Mouse (Mus musculus): ENCODE measurements around the gene Foxi3.

The Foxi3 gene

GRCm38 (mm10) chr6:70956285-70956912 lies at the start of gene Foxi3:
Gene Foxi3 (plus strand): TSS chr6:70956531.
- DNase-seq (ENCODE audit: low read depth, low spot score): peak; percentile 11

DNA sequence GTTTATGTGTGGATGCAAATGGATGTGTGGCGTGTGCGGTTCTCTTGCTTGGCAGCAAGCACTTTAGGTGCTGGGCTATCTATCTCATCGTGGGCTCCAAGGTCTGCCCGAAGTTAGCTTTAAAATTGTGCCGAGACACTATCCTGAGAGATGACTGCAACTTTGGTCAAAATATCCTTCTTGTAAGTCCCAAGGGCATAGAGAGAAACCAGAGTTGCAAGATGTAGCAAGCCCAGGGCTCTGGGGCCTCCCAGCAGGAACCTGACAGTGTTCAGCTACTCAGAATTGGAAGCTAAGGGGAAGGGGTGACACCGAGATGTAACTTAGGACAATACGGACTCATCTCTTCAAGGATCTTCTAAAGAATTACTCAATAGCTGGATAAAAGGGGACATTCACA lies 46.8 kb upstream of the Foxi3 start:
- no peak for DNase-seq (ENCODE audit: low read depth, low spot score)

DNA sequence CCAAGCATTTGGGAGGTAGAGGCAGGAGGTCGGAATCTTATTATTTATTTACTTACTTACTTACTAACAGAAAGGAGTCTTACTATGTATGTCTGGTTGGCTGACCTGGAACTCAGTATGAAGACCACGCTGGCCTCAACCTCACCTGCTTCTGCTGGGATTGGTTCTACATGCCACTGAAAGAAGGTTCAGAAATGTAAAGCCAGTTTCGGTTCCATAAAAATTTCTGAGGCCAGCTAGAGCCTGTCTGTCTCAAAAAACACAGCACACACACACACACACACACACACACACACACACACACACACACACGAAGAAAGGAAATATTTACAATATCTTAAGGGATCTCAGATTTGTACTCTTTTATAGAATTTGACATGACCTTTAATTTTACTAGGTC lies 46.0 kb upstream of the Foxi3 start:
- DNase-seq (ENCODE audit: low read depth, low spot score): no peak

DNA sequence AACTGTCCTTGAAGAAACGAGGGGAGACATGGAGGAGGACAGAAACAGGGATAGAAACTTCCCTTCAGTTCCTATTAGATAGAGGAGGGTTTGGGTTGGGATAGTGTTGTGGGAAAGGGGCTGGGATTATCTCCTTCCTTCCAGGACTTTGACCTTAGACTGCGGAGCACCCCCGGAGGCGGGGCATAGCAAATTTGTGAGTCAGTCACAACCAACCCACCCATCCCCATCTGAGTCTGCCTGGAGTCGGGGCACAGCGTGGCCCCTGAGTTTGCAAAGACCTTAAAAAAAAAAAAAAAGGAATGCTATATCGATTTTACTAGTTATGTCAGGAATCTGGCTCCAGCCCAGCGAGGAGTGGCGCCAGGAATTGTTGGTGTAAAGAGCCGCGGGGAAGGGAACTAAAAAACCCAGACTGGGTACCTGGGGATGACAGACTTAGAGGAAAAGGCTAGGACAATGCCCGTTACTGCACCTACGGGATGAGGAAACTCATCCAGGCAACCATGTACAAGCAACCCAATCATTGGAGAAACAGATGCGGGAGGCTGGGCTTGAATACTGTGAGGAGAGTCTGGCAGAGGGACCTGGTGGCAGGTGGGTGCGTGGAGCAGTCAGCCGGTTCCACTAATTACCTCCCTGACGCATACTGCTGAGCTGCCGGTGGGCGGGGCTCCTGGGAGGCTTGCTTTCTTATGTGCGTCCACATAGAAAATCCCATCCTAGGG lies 44.5 kb upstream of the Foxi3 start:
- no peak for DNase-seq (ENCODE audit: low read depth, low spot score)

GRCm38 (mm10) chr6:70912396-70912765 lies 44.0 kb upstream of the Foxi3 start:
- no peak for DNase-seq (ENCODE audit: low read depth, low spot score)

GRCm38 (mm10) chr6:70918827-70919226 lies 37.5 kb upstream of the Foxi3 start, which contains the start of gene Tex37:
Gene Tex37 (minus strand): TSS chr6:70918927.
- DNase-seq (ENCODE audit: low read depth, low spot score): no peak

GRCm38 (mm10) chr6:70921274-70922074 lies 34.9 kb upstream of the Foxi3 start:
- peak; percentile 27 for DNase-seq (ENCODE audit: low read depth, low spot score)

DNA sequence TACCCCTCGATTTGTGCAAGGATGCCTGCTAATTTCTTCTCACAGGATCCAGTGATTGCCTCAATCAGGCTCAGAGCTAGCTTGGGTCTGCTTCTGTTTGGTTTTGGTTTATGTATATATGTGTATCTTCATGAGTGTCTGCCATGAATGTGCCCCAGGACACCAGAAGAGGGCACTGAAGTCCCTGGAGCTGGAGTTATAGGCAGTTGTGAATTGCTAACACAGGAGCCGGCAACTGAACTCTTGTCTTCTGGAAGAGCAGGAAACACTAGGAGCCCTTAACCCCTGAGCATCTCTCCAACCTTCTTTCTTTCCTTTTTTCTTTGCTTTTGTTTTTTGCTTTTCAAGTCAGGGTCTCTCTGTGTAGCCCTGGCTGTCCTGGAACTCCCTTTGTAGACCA lies 24.5 kb upstream of the Foxi3 start:
- no peak for DNase-seq (ENCODE audit: low read depth, low spot score)

GRCm38 (mm10) chr6:70953274-70953673 lies 3.1 kb upstream of the Foxi3 start:
- no peak for DNase-seq (ENCODE audit: low read depth, low spot score)

DNA sequence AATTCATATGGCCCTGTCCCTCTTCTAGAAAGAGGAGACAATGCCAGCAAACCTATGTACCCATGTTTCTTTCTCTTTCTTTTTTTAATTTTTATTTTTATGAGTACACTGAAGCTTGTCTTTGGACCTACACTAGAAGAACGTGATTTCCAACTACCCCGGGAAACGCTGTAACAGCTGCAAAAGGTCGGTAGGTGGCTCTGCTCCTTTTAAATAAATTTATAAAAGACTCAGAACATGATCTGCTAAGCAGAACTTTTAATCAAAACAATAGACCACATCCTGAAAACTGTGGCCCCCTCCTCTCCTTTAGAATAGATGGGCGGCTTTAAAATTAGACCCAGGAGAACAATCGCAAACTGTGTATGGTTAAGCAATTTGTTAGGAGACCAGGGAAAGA lies 2.3 kb upstream of the Foxi3 start:
- DNase-seq (ENCODE audit: low read depth, low spot score): no peak

GRCm38 (mm10) chr6:70955291-70955800 lies 985 bp upstream of the Foxi3 start:
- DNase-seq (ENCODE audit: low read depth, low spot score): no peak

- DNase-seq (ENCODE audit: low read depth, low spot score): no peak
Measured at GRCm38 (mm10) chr6:70955841-70956240, 490 bp upstream of the Foxi3 start.

GRCm38 (mm10) chr6:70956936-70957335 lies 605 bp downstream of the Foxi3 start:
- DNase-seq (ENCODE audit: low read depth, low spot score): no peak

- no peak for DNase-seq (ENCODE audit: low read depth, low spot score)
Measured at GRCm38 (mm10) chr6:70957341-70957940, 1.1 kb downstream of the Foxi3 start.

- DNase-seq (ENCODE audit: low read depth, low spot score): no peak
Measured at GRCm38 (mm10) chr6:70964116-70964830, 7.9 kb downstream of the Foxi3 start.

GRCm38 (mm10) chr6:70965694-70966093 lies 9.4 kb downstream of the Foxi3 start:
- no peak for DNase-seq (ENCODE audit: low read depth, low spot score)

GRCm38 (mm10) chr6:70967422-70967821 lies 11.1 kb downstream of the Foxi3 start:
- DNase-seq (ENCODE audit: low read depth, low spot score): no peak

DNA sequence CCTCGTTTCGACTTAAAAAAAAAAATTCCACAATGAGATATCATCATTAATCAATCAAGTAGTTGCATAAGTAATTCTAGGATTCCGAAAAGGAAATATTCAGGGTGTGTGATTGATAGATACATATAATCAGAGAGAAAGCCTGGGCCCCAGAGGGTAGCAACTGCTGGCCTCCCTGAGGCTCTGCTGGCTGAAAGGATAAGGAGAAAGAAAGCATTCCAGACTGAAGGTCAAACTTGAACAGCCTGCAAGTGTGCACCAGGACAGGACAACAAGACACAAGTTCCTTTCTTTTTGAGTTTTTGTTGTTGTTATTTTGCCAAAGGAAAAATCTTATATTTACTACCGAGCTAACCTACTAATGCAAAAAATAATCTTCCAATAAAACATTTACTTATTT lies 12.0 kb downstream of the Foxi3 start:
- DNase-seq (ENCODE audit: low read depth, low spot score): no peak

DNA sequence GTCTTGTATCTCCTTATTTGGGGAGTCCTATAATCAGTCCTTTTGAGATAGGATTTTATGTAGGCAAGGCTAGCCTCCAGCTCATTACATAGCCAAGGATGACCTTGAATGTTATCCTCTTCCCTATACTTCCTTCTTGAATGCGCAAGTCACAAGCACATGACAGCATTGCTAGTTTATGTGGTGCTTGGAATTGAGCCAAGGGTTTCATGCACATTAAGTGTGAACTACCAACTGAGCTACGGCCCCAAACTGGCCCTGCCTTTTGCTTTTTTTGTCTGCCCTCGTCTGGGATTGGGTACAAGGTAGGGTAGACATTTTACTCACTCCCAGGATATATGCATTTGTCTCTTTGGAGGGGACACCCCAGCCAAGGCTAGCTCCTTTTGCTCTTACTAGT lies 16.7 kb downstream of the Foxi3 start:
- no peak for DNase-seq (ENCODE audit: low read depth, low spot score)

DNA sequence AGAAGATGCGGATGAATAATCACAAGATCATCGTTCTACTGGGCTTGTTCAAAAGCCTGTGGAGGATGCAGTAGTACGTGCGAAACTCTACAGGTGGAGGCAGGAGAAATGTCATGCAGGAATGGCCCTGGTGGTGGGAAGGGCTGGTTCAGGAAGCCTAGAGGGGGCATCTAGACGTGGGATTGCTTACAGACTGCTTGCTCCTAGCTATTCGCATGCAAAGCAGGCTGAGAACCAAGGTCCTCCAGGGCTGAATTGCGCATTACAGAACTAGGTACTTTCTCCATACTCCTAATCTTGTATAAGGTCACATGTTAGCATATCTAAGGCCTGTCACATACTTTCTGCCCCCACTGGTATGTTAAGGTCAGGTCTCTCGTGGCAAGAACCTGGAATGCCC lies 24.7 kb downstream of the Foxi3 start:
- DNase-seq (ENCODE audit: low read depth, low spot score): no peak

GRCm38 (mm10) chr6:70982416-70982815 lies 26.1 kb downstream of the Foxi3 start:
- no peak for DNase-seq (ENCODE audit: low read depth, low spot score)

Data from CD4-positive helper T cell, adult 2 months (primary cell).